Mouse (Mus musculus) testis, adult 2 months (tissue): Measurements from ENCODE around the gene Slc44a1.

Experiments
- CTCF ChIP-seq: fragments of 200-500 bp; IDR thresholded peaks from 2 replicates; pipeline ENCODE4 v1.5.1; 2012; ENCODE audit warnings: low read depth, mild to moderate bottlenecking, inconsistent platforms, low read length, moderate library complexity; ENCODE audit not compliant: control insufficient read depth, insufficient read depth, insufficient replicate concordance
- POLR2A ChIP-seq: fragments of 200-500 bp; IDR thresholded peaks from 2 replicates; pipeline ENCODE4 v1.6.1; 2012; ENCODE audit warnings: low read depth, mild to moderate bottlenecking, inconsistent platforms, low read length, moderate library complexity; ENCODE audit not compliant: control insufficient read depth

GRCm38 (mm10) chr4:53450736-53451135, 10.5 kb downstream of the Slc44a1 start:
- no peak for TF ChIP-seq POLR2A
- TF ChIP-seq CTCF: no peak
